Mouse (Mus musculus) common myeloid progenitor, adult 5-6 weeks (primary cell): ENCODE measurements around the gene Hist1h4i. TPM values are rescaled to one million over a fixed set of nuclear protein-coding genes. Genes with fewer than 3 reads are reported as not detected.
A peak's percentile ranks its signal among the peaks of the same experiment; 100 is the strongest.
"Not testable (repeated sequence)": the region's sequence is repeated elsewhere in the genome, so short reads cannot be mapped to it uniquely, and the experiment has no call there.

Experiments
- ATAC-seq: replicated peaks from 2 replicates; pipeline ENCODE4 v1.8.0; 2016; ENCODE audit warnings: low read depth, mild to moderate bottlenecking, moderate TSS enrichment, inconsistent platforms; ENCODE audit not compliant: poor library complexity, severe bottlenecking
- total RNA-seq: library from RNA; stranded (forward); fragments of 200-1000, 187-1606 nt; gene quantifications from 2 replicates; pipeline ENCODE4 v1.2.3, GENCODE M21; 2017

The Hist1h4i gene
- 106 and 144 TPM in 2 replicates for total RNA-seq

- ATAC-seq, result peak; percentile 51
Observed at GRCm38 (mm10) chr13:22041142-22041536, at the start of gene Hist1h4i. Gene Hist1h4i, minus strand, starts transcription at chr13:22041362.

- not testable (repeated sequence) for ATAC-seq
Observed at GRCm38 (mm10) chr13:22084140-22084539, 43.0 kb upstream of the Hist1h4i start, which contains the start of gene Vmn1r188. Gene Vmn1r188, plus strand, starts transcription at chr13:22084440.

GRCm38 (mm10) chr13:22063468-22063867, 22.3 kb upstream of the Hist1h4i start:
- no peak for ATAC-seq

GRCm38 (mm10) chr13:22061422-22061821, 20.3 kb upstream of the Hist1h4i start:
- ATAC-seq, result peak; percentile 52; the same call in 1 of the 2 replicates

- no peak for ATAC-seq
Observed at GRCm38 (mm10) chr13:22053754-22054153, 12.6 kb upstream of the Hist1h4i start.

- ATAC-seq, result no peak
Observed at GRCm38 (mm10) chr13:22051523-22051859, 10.3 kb upstream of the Hist1h4i start.

GRCm38 (mm10) chr13:22050591-22051522, 9.7 kb upstream of the Hist1h4i start:
- ATAC-seq, result peak; percentile 95

GRCm38 (mm10) chr13:22049737-22050440, 8.7 kb upstream of the Hist1h4i start:
- peak; percentile 36 for ATAC-seq

- ATAC-seq, result no peak
Observed at GRCm38 (mm10) chr13:22049041-22049440, 7.9 kb upstream of the Hist1h4i start.

- ATAC-seq, result no peak
Observed at GRCm38 (mm10) chr13:22045311-22045710, 4.1 kb upstream of the Hist1h4i start.

GRCm38 (mm10) chr13:22044432-22045155, 3.4 kb upstream of the Hist1h4i start:
- ATAC-seq, result no peak

GRCm38 (mm10) chr13:22043503-22044431, 2.6 kb upstream of the Hist1h4i start:
- peak; percentile 13; the same call in 1 of the 2 replicates for ATAC-seq

GRCm38 (mm10) chr13:22042568-22043502, 1.7 kb upstream of the Hist1h4i start, which contains the start of the genes Hist1h2ag and Hist1h2bj:
Gene Hist1h2ag, minus strand, starts transcription at chr13:22042944.
Gene Hist1h2bj, plus strand, starts transcription at chr13:22043214.
- peak; percentile 73 for ATAC-seq

GRCm38 (mm10) chr13:22041651-22042567, 747 bp upstream of the Hist1h4i start:
- ATAC-seq, result no peak

GRCm38 (mm10) chr13:22040464-22041141, 559 bp downstream of the Hist1h4i start:
- ATAC-seq, result peak; percentile 11

- no peak for ATAC-seq
Observed at GRCm38 (mm10) chr13:22039951-22040463, 1.2 kb downstream of the Hist1h4i start.
